Mouse (Mus musculus): ENCODE measurements at regions not wholly inside any gene's neighbourhood (a gene's known extent, or its start where the extent isn't known, plus 50 kb on each side); places are given as distances from the start of the nearest gene placed in this dataset.
"Not testable (repeated sequence)": the region's sequence is repeated elsewhere in the genome, so short reads cannot be mapped to it uniquely, and the experiment has no call there.

GRCm38 (mm10) chr4:69435390-69435789 lies 481.2 kb upstream of the Brinp1 start:
- DNase-seq (ENCODE audit: low read depth, low spot score): no peak

DNA sequence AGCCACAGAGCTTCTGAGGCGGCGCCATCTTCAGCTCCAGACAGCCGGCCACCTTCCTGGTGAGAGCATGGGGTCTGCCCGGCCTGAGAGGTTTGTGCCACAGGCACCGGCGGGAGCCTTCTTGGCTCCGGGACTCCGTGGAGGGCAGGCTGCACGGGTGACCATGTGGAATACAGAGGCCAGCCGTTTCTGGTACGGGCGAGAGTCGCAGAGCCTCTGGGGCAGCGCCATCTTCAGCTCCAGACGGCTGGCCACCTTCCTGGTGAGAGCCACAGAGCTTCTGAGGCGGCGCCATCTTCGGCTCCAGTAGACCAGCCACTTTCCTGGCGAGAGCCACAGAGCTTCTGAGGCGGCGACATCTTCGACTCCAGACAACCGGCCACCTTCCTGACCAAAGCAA lies 456.2 kb upstream of the Brinp1 start:
- DNase-seq (ENCODE audit: low read depth, low spot score): not testable (repeated sequence)

GRCm38 (mm10) chr4:69395451-69395850 lies 441.3 kb upstream of the Brinp1 start:
- DNase-seq (ENCODE audit: low read depth, low spot score): peak; percentile 6

DNA sequence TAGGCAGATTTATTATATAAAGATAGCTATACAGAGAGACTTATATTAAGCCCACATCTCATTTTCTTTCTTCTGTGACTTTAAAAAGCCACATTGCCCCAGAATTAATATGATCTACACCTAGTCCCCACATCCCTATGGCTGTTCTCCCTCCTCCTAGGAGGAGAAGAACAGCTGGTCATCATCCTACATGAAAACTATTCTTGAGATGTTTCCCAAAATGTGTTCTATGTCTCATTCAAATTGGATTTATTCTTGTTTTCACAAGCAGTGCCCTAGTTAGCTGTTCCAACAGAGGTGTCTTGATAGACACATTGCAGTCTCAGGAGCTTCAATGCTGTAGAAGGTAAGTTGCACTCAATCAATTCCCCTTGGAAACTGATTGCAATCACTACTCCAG lies 429.1 kb upstream of the Brinp1 start:
- no peak for DNase-seq (ENCODE audit: low read depth, low spot score)

- DNase-seq (ENCODE audit: low read depth, low spot score): no peak
Measured at GRCm38 (mm10) chr4:69346979-69347465, 392.8 kb upstream of the Brinp1 start.

- no peak for DNase-seq (ENCODE audit: low read depth, low spot score)
Measured at GRCm38 (mm10) chr4:69327606-69328005, 373.4 kb upstream of the Brinp1 start.
